Mouse (Mus musculus) neutrophil, adult 83 days (primary cell): Measurements from ENCODE around the gene Ndufb8. TPM values are rescaled to one million over a fixed set of nuclear protein-coding genes. Genes with fewer than 3 reads are reported as not detected.

Source experiments
- total RNA-seq, 2 experiments: library from RNA; stranded (reverse); gene quantifications; one replicate each; pipeline ENCODE4 v1.2.4; 2023

The Ndufb8 gene
- total RNA-seq, result 100 to 1,000 TPM; 160 to 188 TPM

GRCm38 (mm10) chr19:44554861-44555590, at the start of gene Ndufb8:
Ndufb8 (minus strand) TSS chr19:44555440.

GRCm38 (mm10) chr19:44562652-44563206, 7.5 kb upstream of the Ndufb8 start, which contains the start of gene Hif1an:
Hif1an (plus strand) TSS chr19:44562850.

GRCm38 (mm10) chr19:44552731-44553130, 2.5 kb downstream of the Ndufb8 start, which contains the start of gene Gm20538:
Gm20538 (minus strand) TSS chr19:44552831.

GRCm38 (mm10) chr19:44545321-44546041, 9.8 kb downstream of the Ndufb8 start, which contains the start of gene Sec31b:
Sec31b (minus strand) TSS chr19:44545864.

Other genes starting within 250 kb of the Ndufb8 start
- gene Scd4, start 222.3 kb downstream of the Ndufb8 start, total RNA-seq, result under 1 TPM in 1 of 2 experiments, not detected in 1; 0.15 TPM
- gene Scd1, start 147.6 kb downstream of the Ndufb8 start, total RNA-seq, result 10 to 100 TPM in 1 of 2 experiments, 1 to 10 TPM in 1; 5.1 to 14.3 TPM
- gene Wnt8b, start 62.0 kb downstream of the Ndufb8 start, total RNA-seq, result not detected
- under 1 TPM; 0.68 to 0.77 TPM for gene Sec31b, start 9.6 kb downstream of the Ndufb8 start, total RNA-seq
- not detected for gene Gm20538, start 2.6 kb downstream of the Ndufb8 start, total RNA-seq
- 10 to 100 TPM; 20.6 to 25.6 TPM for gene Hif1an, start 7.4 kb upstream of the Ndufb8 start, total RNA-seq
- not detected for gene Pax2, start 200.6 kb upstream of the Ndufb8 start, total RNA-seq